Mouse (Mus musculus) liver, embryonic 18 days (tissue): Measurements from ENCODE around the gene C87414. TPM values are rescaled to one million over a fixed set of nuclear protein-coding genes. Genes with fewer than 3 reads are reported as not detected.

ENCODE experiments used
- polyA plus RNA-seq: library from polyadenylated mRNA; depleted of rRNA; stranded (reverse); fragments of >200 nt; gene quantifications from 2 replicates; pipeline ENCODE4 v1.2.3, GENCODE M21; 2012; rRNA removed

Gene C87414
- polyA plus RNA-seq, result not detected in 2 replicates

DNA sequence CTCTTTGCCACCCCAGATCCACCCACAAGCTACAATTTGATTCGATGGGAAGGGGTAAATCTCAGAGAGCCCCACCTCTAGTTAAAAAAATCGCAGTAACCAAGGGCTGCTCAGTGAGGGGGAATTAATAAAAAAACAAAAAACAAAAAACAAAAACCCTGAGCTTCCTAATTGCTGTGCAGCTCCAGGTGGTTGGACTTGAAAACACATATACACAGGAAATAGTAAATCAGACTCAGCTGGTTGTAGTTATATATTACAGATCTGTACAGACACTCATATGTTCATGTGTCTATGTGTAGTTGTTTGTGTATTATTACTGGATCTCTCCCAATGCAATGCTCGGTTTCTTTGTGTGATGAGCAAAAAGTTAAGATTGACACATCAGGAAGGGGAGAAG, at the start of gene C87414:
TSS of gene C87414 (minus strand) at position 101 of the 400 bp plus-strand sequence.

Other genes starting within 250 kb of the C87414 start
- gene Gm16427, start 131.4 kb downstream of the C87414 start, polyA plus RNA-seq, result not detected in 2 replicates
- gene Gm7792, start 172.2 kb upstream of the C87414 start, polyA plus RNA-seq, result not detected in 2 replicates